Mouse (Mus musculus): ENCODE results near the gene Cep131. TPM values are rescaled to one million over a fixed set of nuclear protein-coding genes. Genes with fewer than 3 reads are reported as not detected.

The Cep131 gene
- polyA plus RNA-seq, 1 experiment from 2014 or later: 12.0 TPM

DNA sequence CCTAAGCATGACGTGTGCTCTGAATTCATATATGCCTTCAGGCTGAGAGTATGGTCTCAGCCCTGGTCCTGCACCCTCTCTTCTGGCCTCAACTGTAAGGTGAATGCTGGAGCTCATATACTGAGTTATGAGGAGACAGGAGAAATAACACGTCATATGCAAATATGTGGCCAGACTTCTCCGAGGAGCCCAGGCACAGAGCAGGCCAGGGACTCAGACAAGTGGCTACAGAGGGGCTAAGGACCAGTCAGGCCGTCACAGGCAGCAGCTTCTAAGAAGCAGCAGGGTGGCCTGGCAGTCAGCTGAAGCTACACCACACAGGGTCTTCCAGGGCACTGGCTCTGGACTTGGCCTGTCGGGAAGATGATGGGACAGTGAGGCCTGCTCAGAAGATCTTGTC lies 23.3 kb downstream of the Cep131 start:
- peaks cover 14% of the 10 kb centered on the region for H3K4me1 ChIP-seq (ENCODE audit: control insufficient read depth, insufficient read depth, low read length)
- no peak for ATAC-seq
- no peak overlapping the region for H3K4me2 ChIP-seq (ENCODE audit: low read depth, low read length)

GRCm38 (mm10) chr11:120060634-120061033 lies 26.0 kb downstream of the Cep131 start:
- 0 out of 2 replicates have a peak, but pooled peaks have one; percentile 26 for ATAC-seq
- H3K9ac ChIP-seq (ENCODE audit: low read depth, low read length): 0 out of 2 replicates have a peak overlapping the region, but pooled peaks have one; percentile 14

More for the DNA sequence above, 23.3 kb downstream of the Cep131 start:
- WGBS: 79% methylated on average over 5 of the region's 5 CpGs
- no peaks in the 10 kb centered on the region for H3K36me3 ChIP-seq (ENCODE audit: control insufficient read depth, insufficient read depth, low read length)
- H3K27ac ChIP-seq (ENCODE audit: low read length): no peak overlapping the region
- H3K9me3 ChIP-seq (ENCODE audit: control insufficient read depth, low read length): no peaks in the 10 kb centered on the region
- H3K9ac ChIP-seq (ENCODE audit: low read depth, low read length): no peak overlapping the region
- no peaks in the 10 kb centered on the region for H3K27me3 ChIP-seq (replicated peaks; ENCODE audit: control insufficient read depth, insufficient read depth, low read length)
- H3K4me3 ChIP-seq (ENCODE audit: low read length): no peak overlapping the region

DNA sequence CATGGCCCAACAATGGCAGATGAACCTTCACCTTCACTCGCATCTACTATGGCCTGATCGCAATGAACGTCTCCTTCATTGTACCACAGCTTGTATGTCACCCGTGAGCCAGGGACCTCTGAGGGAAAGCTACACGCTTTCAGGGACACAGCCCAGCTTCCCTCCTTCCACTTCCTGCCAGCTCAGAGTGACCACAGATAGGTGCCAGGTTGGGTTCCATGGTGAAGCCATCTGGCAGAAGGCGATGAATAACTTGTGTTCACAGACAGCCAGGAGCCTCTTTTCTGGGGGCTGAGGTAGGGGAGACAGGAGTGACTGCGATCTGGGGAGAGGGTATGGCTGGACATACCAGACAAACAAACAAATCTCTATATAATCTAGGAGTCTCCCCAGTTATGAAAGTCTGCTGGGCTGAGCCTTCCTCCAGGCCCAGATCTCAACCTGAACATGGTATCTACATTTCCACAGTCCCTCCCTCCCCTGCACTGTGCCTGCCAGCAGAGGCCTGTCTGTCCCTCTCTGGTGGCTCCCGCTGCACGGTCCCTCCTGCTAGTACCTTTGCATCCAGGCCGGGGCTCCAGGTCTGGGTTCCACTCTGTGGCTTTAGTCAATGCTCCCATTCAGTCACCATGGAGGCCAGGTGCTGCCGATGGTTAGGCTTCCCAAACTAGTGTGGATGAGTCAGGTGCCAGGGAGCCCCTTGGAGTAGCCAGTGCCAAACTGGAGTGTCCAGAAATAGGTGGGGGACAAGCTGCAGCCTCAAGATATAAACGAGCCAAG lies 30.5 kb downstream of the Cep131 start:
- Histone ChIP-seq H3K4me2 (ENCODE audit: low read depth, low read length) (no peak overlapping the region), H3K4me3 (ENCODE audit: low read length) (no peak overlapping the region), H3K9me3 (ENCODE audit: control insufficient read depth, low read length) (no peaks in the 10 kb centered on the region), H3K27ac (ENCODE audit: low read length) (no peak overlapping the region), H3K36me3 (ENCODE audit: control insufficient read depth, insufficient read depth, low read length) (no peaks in the 10 kb centered on the region), H3K27me3 (replicated peaks; ENCODE audit: control insufficient read depth, insufficient read depth, low read length) (no peaks in the 10 kb centered on the region), H3K9ac (ENCODE audit: low read depth, low read length) (no peak overlapping the region), H3K4me1 (ENCODE audit: control insufficient read depth, insufficient read depth, low read length) (peaks cover 25% of the 10 kb centered on the region)
- ATAC-seq: no peak
- WGBS: 84% methylated on average over 12 of the region's 12 CpGs

More at GRCm38 (mm10) chr11:120060634-120061033, 26.0 kb downstream of the Cep131 start:
- no peak overlapping the region for H3K4me3 ChIP-seq (ENCODE audit: low read length)
- H3K27me3 ChIP-seq (replicated peaks; ENCODE audit: control insufficient read depth, insufficient read depth, low read length): no peaks in the 10 kb centered on the region
- peak overlapping the region; percentile 6; the same call in 1 of the 2 replicates for H3K27ac ChIP-seq (ENCODE audit: low read length)
- H3K9me3 ChIP-seq (ENCODE audit: control insufficient read depth, low read length): no peaks in the 10 kb centered on the region
- H3K4me1 ChIP-seq (ENCODE audit: control insufficient read depth, insufficient read depth, low read length): peaks cover 14% of the 10 kb centered on the region
- no peaks in the 10 kb centered on the region for H3K36me3 ChIP-seq (ENCODE audit: control insufficient read depth, insufficient read depth, low read length)
- no peak overlapping the region for H3K4me2 ChIP-seq (ENCODE audit: low read depth, low read length)
- WGBS: 74% methylated on average over 8 of the region's 8 CpGs

DNA sequence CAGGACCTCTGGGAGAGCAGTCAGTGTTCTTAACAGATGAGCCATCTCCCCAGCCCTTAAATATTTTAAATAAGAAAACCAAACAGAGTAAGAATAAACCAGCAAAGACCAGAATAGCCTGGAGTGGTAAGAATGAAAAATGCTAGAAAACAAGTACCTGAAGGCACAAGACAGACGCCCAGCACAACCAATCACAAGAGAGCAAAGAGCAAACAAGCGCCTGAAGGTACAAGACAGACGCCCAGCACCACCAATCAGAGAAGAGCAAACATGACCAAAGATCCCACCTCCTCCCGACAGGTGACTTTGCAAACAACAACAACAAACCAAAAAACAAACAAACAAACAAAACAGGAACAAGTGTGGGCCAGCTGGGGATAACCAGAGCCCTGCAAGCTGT lies 32.8 kb downstream of the Cep131 start:
- no peak for ATAC-seq
- no peaks in the 10 kb centered on the region for H3K36me3 ChIP-seq (ENCODE audit: control insufficient read depth, insufficient read depth, low read length)
- H3K9ac ChIP-seq (ENCODE audit: low read depth, low read length): no peak overlapping the region
- no peak overlapping the region for H3K4me3 ChIP-seq (ENCODE audit: low read length)
- H3K4me2 ChIP-seq (ENCODE audit: low read depth, low read length): no peak overlapping the region
- no peaks in the 10 kb centered on the region for H3K9me3 ChIP-seq (ENCODE audit: control insufficient read depth, low read length)
- WGBS: 78% methylated on average over 4 of the region's 4 CpGs
- H3K27ac ChIP-seq (ENCODE audit: low read length): no peak overlapping the region
- peaks cover 14% of the 10 kb centered on the region for H3K4me1 ChIP-seq (ENCODE audit: control insufficient read depth, insufficient read depth, low read length)
- H3K27me3 ChIP-seq (replicated peaks; ENCODE audit: control insufficient read depth, insufficient read depth, low read length): peaks cover 3% of the 10 kb centered on the region; the same call in 1 of the 2 replicates

DNA sequence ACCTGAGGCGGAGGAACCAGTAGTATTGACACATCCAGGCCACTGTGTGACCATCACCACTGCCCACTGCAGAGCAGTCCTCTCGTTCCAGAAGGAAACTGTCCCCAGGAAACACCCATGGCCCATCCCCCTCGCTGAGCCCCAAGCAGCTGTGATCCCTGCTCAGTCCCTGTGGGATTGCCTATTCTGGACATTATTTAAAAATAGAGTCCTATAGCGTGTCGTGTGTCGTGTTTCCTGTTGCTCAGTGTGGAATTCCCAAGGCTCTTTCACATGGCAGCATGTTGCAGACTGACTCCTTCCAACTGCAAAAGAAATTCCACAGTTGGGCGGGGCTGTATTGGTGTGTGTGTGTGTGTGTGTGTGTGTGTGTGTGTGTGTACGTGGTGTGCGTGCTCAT lies 34.4 kb downstream of the Cep131 start:
- H3K27me3 ChIP-seq (replicated peaks; ENCODE audit: control insufficient read depth, insufficient read depth, low read length): peaks cover 18% of the 10 kb centered on the region
- H3K27ac ChIP-seq (ENCODE audit: low read length): no peak overlapping the region
- no peaks in the 10 kb centered on the region for H3K9me3 ChIP-seq (ENCODE audit: control insufficient read depth, low read length)
- no peak for ATAC-seq
- H3K4me3 ChIP-seq (ENCODE audit: low read length): no peak overlapping the region
- 57% methylated on average over 9 of the region's 9 CpGs for WGBS
- H3K9ac ChIP-seq (ENCODE audit: low read depth, low read length): no peak overlapping the region
- H3K36me3 ChIP-seq (ENCODE audit: control insufficient read depth, insufficient read depth, low read length): no peaks in the 10 kb centered on the region
- no peak overlapping the region for H3K4me2 ChIP-seq (ENCODE audit: low read depth, low read length)
- peaks cover 24% of the 10 kb centered on the region for H3K4me1 ChIP-seq (ENCODE audit: control insufficient read depth, insufficient read depth, low read length)

- ATAC-seq: 0 out of 2 replicates have a peak, but pooled peaks have one; percentile 45
- H3K27ac ChIP-seq (ENCODE audit: low read length): no peak overlapping the region
- H3K36me3 ChIP-seq (ENCODE audit: control insufficient read depth, insufficient read depth, low read length): no peaks in the 10 kb centered on the region
- WGBS: 39% methylated on average over 14 of the region's 14 CpGs
- 0 out of 2 replicates have a peak overlapping the region, but pooled peaks have one; percentile 27 for H3K9ac ChIP-seq (ENCODE audit: low read depth, low read length)
- H3K27me3 ChIP-seq (replicated peaks; ENCODE audit: control insufficient read depth, insufficient read depth, low read length): peaks cover 25% of the 10 kb centered on the region
- peaks cover 31% of the 10 kb centered on the region for H3K4me1 ChIP-seq (ENCODE audit: control insufficient read depth, insufficient read depth, low read length)
- H3K4me3 ChIP-seq (ENCODE audit: low read length): no peak overlapping the region
- no peaks in the 10 kb centered on the region for H3K9me3 ChIP-seq (ENCODE audit: control insufficient read depth, low read length)
- H3K4me2 ChIP-seq (ENCODE audit: low read depth, low read length): no peak overlapping the region
Measured at GRCm38 (mm10) chr11:120051124-120051811, 35.4 kb downstream of the Cep131 start.

DNA sequence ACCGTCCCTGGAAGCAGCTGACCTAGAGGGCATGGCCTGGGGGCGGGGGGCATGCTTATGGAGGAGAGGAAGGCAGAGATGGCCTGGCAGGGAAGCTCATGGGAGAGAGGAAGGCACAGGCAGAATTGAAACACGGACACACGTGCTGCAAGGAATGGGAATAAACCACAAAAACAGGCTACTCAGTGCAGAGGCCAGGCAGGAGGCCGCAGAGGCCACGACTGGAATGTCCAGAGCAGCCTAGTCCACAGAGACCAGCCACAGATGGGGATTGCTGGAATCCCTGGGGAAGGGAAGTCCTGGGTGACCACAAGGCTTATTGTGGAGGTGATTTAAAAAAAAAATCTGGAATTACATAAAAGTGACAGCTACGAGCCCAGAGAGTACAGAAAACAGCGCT lies 37.6 kb downstream of the Cep131 start:
- no peak overlapping the region for H3K4me2 ChIP-seq (ENCODE audit: low read depth, low read length)
- peaks cover 40% of the 10 kb centered on the region for H3K4me1 ChIP-seq (ENCODE audit: control insufficient read depth, insufficient read depth, low read length)
- no peak overlapping the region for H3K9ac ChIP-seq (ENCODE audit: low read depth, low read length)
- H3K9me3 ChIP-seq (ENCODE audit: control insufficient read depth, low read length): no peaks in the 10 kb centered on the region
- peaks cover 28% of the 10 kb centered on the region for H3K27me3 ChIP-seq (replicated peaks; ENCODE audit: control insufficient read depth, insufficient read depth, low read length)
- no peak overlapping the region for H3K4me3 ChIP-seq (ENCODE audit: low read length)
- no peak for ATAC-seq
- H3K27ac ChIP-seq (ENCODE audit: low read length): no peak overlapping the region
- WGBS: 81% methylated on average over 8 of the region's 8 CpGs
- H3K36me3 ChIP-seq (ENCODE audit: control insufficient read depth, insufficient read depth, low read length): no peaks in the 10 kb centered on the region

GRCm38 (mm10) chr11:120048252-120048556 lies 38.4 kb downstream of the Cep131 start:
- Histone ChIP-seq H3K9ac (ENCODE audit: low read depth, low read length) (peak overlapping the region; percentile 40; the same call in 1 of the 2 replicates), H3K36me3 (ENCODE audit: control insufficient read depth, insufficient read depth, low read length) (no peaks in the 10 kb centered on the region), H3K4me1 (ENCODE audit: control insufficient read depth, insufficient read depth, low read length) (peaks cover 40% of the 10 kb centered on the region), H3K4me3 (ENCODE audit: low read length) (no peak overlapping the region), H3K4me2 (ENCODE audit: low read depth, low read length) (peak overlapping the region; percentile 96; the same call in 1 of the 2 replicates), H3K27ac (ENCODE audit: low read length) (no peak overlapping the region), H3K9me3 (ENCODE audit: control insufficient read depth, low read length) (no peaks in the 10 kb centered on the region), H3K27me3 (replicated peaks; ENCODE audit: control insufficient read depth, insufficient read depth, low read length) (peaks cover 28% of the 10 kb centered on the region)
- ATAC-seq: no peak
- WGBS: 7% methylated on average over 23 of the region's 23 CpGs

DNA sequence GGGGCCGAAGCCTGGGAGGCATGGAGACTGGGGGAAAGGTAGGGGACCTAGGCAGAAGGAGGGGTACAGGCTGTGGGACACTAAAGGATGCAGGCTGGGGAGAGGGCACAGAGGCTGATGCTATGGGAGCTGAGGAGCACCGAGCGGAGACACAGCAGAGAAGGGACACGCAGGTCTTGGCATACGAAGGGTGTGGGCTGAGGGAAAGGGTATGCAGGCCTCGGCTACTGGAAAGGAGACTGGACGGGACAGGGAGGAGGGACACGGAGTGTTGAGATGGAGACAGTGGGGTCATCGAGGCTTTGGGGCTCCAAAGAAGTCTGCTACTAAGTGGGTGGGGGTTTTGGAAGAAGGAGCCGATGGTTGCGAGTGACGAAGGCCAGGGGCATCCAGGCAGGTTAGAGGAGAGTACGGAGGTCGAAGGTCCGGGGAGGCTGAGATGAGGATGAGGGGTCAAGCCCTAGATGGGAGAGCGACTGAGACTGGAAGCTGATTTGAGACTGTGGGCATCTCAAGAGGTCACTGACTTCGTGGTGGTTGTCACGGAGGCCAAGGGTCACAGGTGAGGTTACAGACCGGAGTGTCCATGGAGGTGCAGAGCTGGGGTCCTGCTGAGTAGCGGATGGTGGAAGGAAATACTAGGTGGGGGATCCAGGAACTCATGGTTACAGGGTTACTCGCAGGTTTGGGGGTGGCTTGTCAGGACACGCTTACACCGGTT lies 38.9 kb downstream of the Cep131 start:
- Histone ChIP-seq H3K9ac (ENCODE audit: low read depth, low read length) (peak overlapping the region; percentile 64; the same call in 1 of the 2 replicates), H3K4me2 (ENCODE audit: low read depth, low read length) (peak overlapping the region; percentile 96), H3K4me1 (ENCODE audit: control insufficient read depth, insufficient read depth, low read length) (peaks cover 40% of the 10 kb centered on the region), H3K4me3 (ENCODE audit: low read length) (peak overlapping the region; percentile 62), H3K36me3 (ENCODE audit: control insufficient read depth, insufficient read depth, low read length) (no peaks in the 10 kb centered on the region), H3K9me3 (ENCODE audit: control insufficient read depth, low read length) (no peaks in the 10 kb centered on the region), H3K27ac (ENCODE audit: low read length) (no peak overlapping the region), H3K27me3 (replicated peaks; ENCODE audit: control insufficient read depth, insufficient read depth, low read length) (peaks cover 28% of the 10 kb centered on the region)
- ATAC-seq: no peak
- WGBS: 20% methylated on average over 23 of the region's 23 CpGs
